31 mouse cellular contexts compared by ENCODE assay signal in genomic region chr6:99715191-99715590, GRCm38 (mm10). TPM values are rescaled to one million over a fixed set of nuclear protein-coding genes. Genes with fewer than 3 reads are reported as not detected.
A peak's percentile ranks its signal among the peaks of the same experiment; 100 is the strongest.
DNase-seq lines count a peak whose midpoint lies in the region; ATAC-seq and TF ChIP-seq lines count a peak whose summit lies in the region.
"Had no signal": no experiment of that assay in that cellular context is flagged by ENCODE, and none has a peak within 500 bp of the region (broad histone marks: within the 10 kb centered on the region; RNA-seq: fewer than 3 reads in every experiment).

No protein-coding gene starts in this region.

- H3K4me3 ChIP-seq in intestine, postnatal 0 days (ENCODE audit: low read depth, low read length), result no peak overlapping the region
- no peak overlapping the region for H3K4me3 ChIP-seq in intestine, embryonic 15.5 days (replicated peaks)
- H3K4me3 ChIP-seq: forebrain, embryonic 10.5 days; forebrain, embryonic 13.5 days; hindbrain, embryonic 12.5 days; hindbrain, embryonic 15.5 days had no signal

- H3K9me3 ChIP-seq in intestine, postnatal 0 days (ENCODE audit: control insufficient read depth), result no peaks in the 10 kb centered on the region
- H3K9me3 ChIP-seq in intestine, embryonic 15.5 days, result no peaks in the 10 kb centered on the region
- H3K9me3 ChIP-seq: forebrain, embryonic 10.5 days; forebrain, embryonic 13.5 days; hindbrain, embryonic 12.5 days; hindbrain, embryonic 15.5 days had no signal

- H3K4me1 ChIP-seq in intestine, postnatal 0 days (replicated peaks; ENCODE audit: control insufficient read depth, insufficient read depth, low read length), result no peaks in the 10 kb centered on the region
- no peaks in the 10 kb centered on the region for H3K4me1 ChIP-seq in intestine, embryonic 15.5 days (replicated peaks)
- H3K4me1 ChIP-seq: forebrain, embryonic 13.5 days; hindbrain, embryonic 12.5 days; hindbrain, embryonic 15.5 days had no signal

- intact Hi-C loops in left cerebral cortex, postnatal 25 days (cut with DNase I), result no loop called here

- H3K9ac ChIP-seq in intestine, postnatal 0 days (ENCODE audit: low read depth, low read length), result no peak overlapping the region
- H3K9ac ChIP-seq in intestine, embryonic 15.5 days, result no peak overlapping the region
- H3K9ac ChIP-seq: forebrain, embryonic 13.5 days; hindbrain, embryonic 12.5 days; hindbrain, embryonic 15.5 days had no signal

- H3K4me2 ChIP-seq in intestine, postnatal 0 days (replicated peaks; ENCODE audit: low read depth), result no peak overlapping the region
- no peak overlapping the region for H3K4me2 ChIP-seq in intestine, embryonic 15.5 days (replicated peaks)
- H3K4me2 ChIP-seq: forebrain, embryonic 13.5 days; heart, embryonic 11.5 days; hindbrain, embryonic 12.5 days; hindbrain, embryonic 15.5 days had no signal

- H3K27me3 ChIP-seq in intestine, postnatal 0 days (replicated peaks; ENCODE audit: control insufficient read depth, insufficient read depth, low read length), result no peaks in the 10 kb centered on the region
- H3K27me3 ChIP-seq in intestine, embryonic 15.5 days (replicated peaks), result 0 out of 2 replicates have a peak, but pooled peaks cover 3% of the 10 kb centered on the region

- no peak for ATAC-seq in intestine, postnatal 0 days
- ATAC-seq in intestine, embryonic 15.5 days, result no peak
- ATAC-seq: CD4-positive, CD25-positive, alpha-beta regulatory T cell, adult 4 months; forebrain, embryonic 13.5 days; forebrain, embryonic 16.5 days; Patski had no signal

- TF ChIP-seq CTCF in intestine, postnatal 0 days (IDR thresholded peaks at IDR 0.05; ENCODE audit: low read depth), result 0 out of 2 replicates have a peak, but pooled peaks have one; percentile 1

- 62% methylated on average over 6 of the region's 6 CpGs for WGBS in intestine, postnatal 0 days
- WGBS in intestine, embryonic 15.5 days, result 63% methylated on average over 6 of the region's 6 CpGs

- H3K27ac ChIP-seq in intestine, postnatal 0 days (ENCODE audit: low read depth, low read length), result no peak overlapping the region
- no peak overlapping the region for H3K27ac ChIP-seq in intestine, embryonic 15.5 days
- H3K27ac ChIP-seq: forebrain, embryonic 10.5 days; forebrain, embryonic 13.5 days; hindbrain, embryonic 12.5 days; hindbrain, embryonic 15.5 days had no signal

- no peaks in the 10 kb centered on the region for H3K36me3 ChIP-seq in intestine, postnatal 0 days (ENCODE audit: control insufficient read depth, insufficient read depth)
- H3K36me3 ChIP-seq in intestine, embryonic 15.5 days, result no peaks in the 10 kb centered on the region
- H3K36me3 ChIP-seq: forebrain, embryonic 10.5 days; G1E; hindbrain, embryonic 12.5 days; hindbrain, embryonic 15.5 days had no signal

- DNase-seq in ES-CJ7 (ENCODE audit: low read depth, low spot score) (peak; percentile 89), WW6 (ENCODE audit: low read depth, low spot score) (peak; percentile 61)
- no peak for DNase-seq in urinary bladder, adult 18-20 months (ENCODE audit: low spot score in 2 of 2)
- DNase-seq in left cerebral cortex, postnatal 25 days (ENCODE audit: low spot score in 2 of 2), result no peak
- DNase-seq: adrenal gland, postnatal 10 days; adrenal gland, postnatal 36 days; cerebellum, adult 18-20 months; cerebellum, adult 9-10 months; cerebellum, postnatal 14 days; gastrocnemius, postnatal 10 days; gastrocnemius, postnatal 36 days had no signal

RNA-seq across cellular contexts. Expression of gene Prok2, which starts 11.0 kb away (rescaled TPM):
- not detected in 2 replicates for polyA plus RNA-seq in intestine, postnatal 0 days (2015; fragmentation: Nextera tagmentation; extraction: Ambion mirVana)
- polyA plus RNA-seq in intestine, embryonic 15.5 days (2015; fragmentation: Nextera tagmentation; extraction: Ambion mirVana), result 0.10 TPM in 1 of 2 replicates, not detected in the other
- 1 to 10 TPM in 1 of 2 experiments, under 1 TPM in 1; 0.39 to 1.6 TPM for total RNA-seq in left cerebral cortex, postnatal 25 days (2021)
- total RNA-seq: adrenal gland, adult 18-20 months; adrenal gland, postnatal 10 days; adrenal gland, postnatal 36 days; gastrocnemius, adult 18-20 months; gastrocnemius, postnatal 36 days; granulocyte monocyte progenitor cell, adult 5-6 weeks; heart, postnatal 25 days; hematopoietic stem cell, adult 5-6 weeks had no signal
- polyA plus RNA-seq: C2C12; CD4-positive, CD25-positive, alpha-beta regulatory T cell, adult 4 months; G1E; heart, embryonic 11.5 days; heart, embryonic 14.5 days; heart, postnatal 0 days; intestine, embryonic 14.5 days; Patski had no signal

RNA-seq across cellular contexts. Expression of gene Gpr27, which starts 22.7 kb away (rescaled TPM):
- polyA plus RNA-seq in intestine, postnatal 0 days (2015; fragmentation: Nextera tagmentation; extraction: Ambion mirVana), result 2.0 and 2.4 TPM in 2 replicates
- polyA plus RNA-seq in intestine, embryonic 15.5 days (2015; fragmentation: Nextera tagmentation; extraction: Ambion mirVana), result 2.4 and 2.6 TPM in 2 replicates
- total RNA-seq in left cerebral cortex, postnatal 25 days (2021), result 10 to 100 TPM; 46.6 to 46.7 TPM
- total RNA-seq: granulocyte monocyte progenitor cell, adult 5-6 weeks had no signal
- polyA plus RNA-seq: C2C12; CD4-positive, CD25-positive, alpha-beta regulatory T cell, adult 4 months; G1E had no signal

RNA-seq across cellular contexts. Expression of gene Gm20696, which starts 48.6 kb away (rescaled TPM):
- 1.4 and 2.3 TPM in 2 replicates for polyA plus RNA-seq in intestine, postnatal 0 days (2015; fragmentation: Nextera tagmentation; extraction: Ambion mirVana)
- polyA plus RNA-seq in intestine, embryonic 15.5 days (2015; fragmentation: Nextera tagmentation; extraction: Ambion mirVana), result 2.7 and 3.8 TPM in 2 replicates
- total RNA-seq in left cerebral cortex, postnatal 25 days (2021), result 1 to 10 TPM; 6.1 to 9.5 TPM
- polyA plus RNA-seq: G1E had no signal

RNA-seq across cellular contexts. Expression of gene Eif4e3, which starts 48.6 kb away (rescaled TPM):
- 6.7 and 7.4 TPM in 2 replicates for polyA plus RNA-seq in intestine, postnatal 0 days (2015; fragmentation: Nextera tagmentation; extraction: Ambion mirVana)
- polyA plus RNA-seq in intestine, embryonic 15.5 days (2015; fragmentation: Nextera tagmentation; extraction: Ambion mirVana), result 10.6 and 12.3 TPM in 2 replicates
- 10 to 100 TPM; 16.6 to 17.0 TPM for total RNA-seq in left cerebral cortex, postnatal 25 days (2021)
- total RNA-seq: G1E had no signal
- polyA plus RNA-seq: G1E had no signal

Comparison
In these comparisons a context has a peak if more than half of its experiments do, and no peak if none do; other contexts are left out.
1. DNase-seq: peak in ES-CJ7 (single experiment) and WW6 (single experiment); none in urinary bladder, adult 18-20 months (0 of 2) and left cerebral cortex, postnatal 25 days (0 of 2).